Mouse (Mus musculus) hindbrain, postnatal 0 days (tissue): ENCODE results near the gene Nrxn3. TPM values are rescaled to one million over a fixed set of nuclear protein-coding genes. Genes with fewer than 3 reads are reported as not detected.
A peak's percentile ranks its signal among the peaks of the same experiment; 100 is the strongest.

ENCODE experiments used
- ATAC-seq: fragments of 200-750 bp; cut with Nextera tagmentation; 2 replicates; pipeline ENCODE4 v1.8.0; 2017; ENCODE audit warnings: mild to moderate bottlenecking, moderate TSS enrichment, moderate library complexity
- DNase-seq: peaks from one replicate; pipeline ENCODE4 v3.0.0-alpha.2; 2015; ENCODE audit warnings: low spot score
- H3K27ac ChIP-seq: fragments of 300-500 bp; sonication (generic); 2 replicates; pipeline ENCODE4 v1.5.1; 2014; ENCODE audit warnings: mild to moderate bottlenecking
- H3K27me3 ChIP-seq: fragments of 300-500 bp; sonication (generic); 2 replicates; pipeline ENCODE4 v1.6.1; 2014; ENCODE audit warnings: low read length, mixed read lengths; ENCODE audit not compliant: insufficient read depth
- H3K36me3 ChIP-seq: fragments of 300-500 bp; sonication (generic); 2 replicates; pipeline ENCODE4 v1.6.1; 2014; ENCODE audit warnings: low read length, mixed read lengths; ENCODE audit not compliant: insufficient read depth
- H3K4me1 ChIP-seq: fragments of 300-500 bp; sonication (generic); 2 replicates; pipeline ENCODE4 v1.6.1; 2014; ENCODE audit warnings: antibody characterized with exemption, low read length, mixed read lengths; ENCODE audit not compliant: insufficient read depth
- H3K4me2 ChIP-seq: fragments of 300-500 bp; sonication (generic); 2 replicates; pipeline ENCODE4 v1.6.1; 2014; ENCODE audit warnings: low read depth, mild to moderate bottlenecking, low read length, moderate library complexity, mixed read lengths
- H3K4me3 ChIP-seq: fragments of 300-500 bp; sonication (generic); 2 replicates; pipeline ENCODE4 v1.5.1; 2014; ENCODE audit warnings: low read length
- H3K9ac ChIP-seq: fragments of 300-500 bp; sonication (generic); replicated peaks from 2 replicates; pipeline ENCODE4 v1.6.1; 2014; ENCODE audit warnings: mild to moderate bottlenecking, low read length, moderate library complexity, mixed read lengths
- H3K9me3 ChIP-seq: fragments of 300-500 bp; sonication (generic); 2 replicates; pipeline ENCODE4 v1.6.1; 2016; ENCODE audit warnings: low read length, mixed read lengths
- CTCF ChIP-seq: IDR thresholded peaks from 2 replicates; pipeline ENCODE4 v1.5.1; 2016; ENCODE audit warnings: antibody characterized with exemption, control low read depth, low read depth
- WGBS: fragments of 180-500 bp; shearing (Covaris S2); extraction: QIAGEN DNeasy Blood & Tissue Kit; methylation state at CpG from one replicate; pipeline ENCODE4 v1.1.7; 2014; 5-methylcytosine and 5-hydroxymethylcytosine counted together
- polyA plus RNA-seq: library from polyadenylated mRNA; unstranded; fragments of >200 nt; fragmentation: Nextera tagmentation; extraction: Ambion mirVana; gene quantifications from 2 replicates; pipeline ENCODE4 v1.2.1, GENCODE M21; 2015
- total RNA-seq: library from RNA; depleted of rRNA; stranded (reverse); fragments of >200 nt; gene quantifications from 2 replicates; pipeline ENCODE4 v1.2.3, GENCODE M21; 2014

Nrxn3 gene
- total and polyA plus RNA-seq, 2 experiments from 2014 or later: 87.8 to 103 TPM

- ATAC-seq: no peak
- TF ChIP-seq CTCF: no peak
- Histone ChIP-seq H3K4me3 (no peak overlapping the region), H3K36me3 (no peaks in the 10 kb centered on the region), H3K4me2 (no peak overlapping the region), H3K4me1 (no peaks in the 10 kb centered on the region), H3K27ac (no peak overlapping the region), H3K27me3 (no peaks in the 10 kb centered on the region), H3K9ac (no peak overlapping the region), H3K9me3 (no peaks in the 10 kb centered on the region)
- DNase-seq: peak; percentile 23
- WGBS: 49% methylated on average over 2 of the region's 2 CpGs
Observed at GRCm38 (mm10) chr12:90063443-90063842, 1340.8 kb downstream of the Nrxn3 start.

GRCm38 (mm10) chr12:90085862-90086261 is 1363.2 kb downstream of the Nrxn3 start:
- no peaks in the 10 kb centered on the region for H3K4me1 ChIP-seq
- no peak overlapping the region for H3K9ac ChIP-seq
- no peaks in the 10 kb centered on the region for H3K27me3 ChIP-seq
- H3K4me2 ChIP-seq: no peak overlapping the region
- no peaks in the 10 kb centered on the region for H3K36me3 ChIP-seq
- TF ChIP-seq CTCF: no peak
- no peak overlapping the region for H3K27ac ChIP-seq
- no peak overlapping the region for H3K4me3 ChIP-seq
- ATAC-seq: no peak
- peak; percentile 18 for DNase-seq
- H3K9me3 ChIP-seq: no peaks in the 10 kb centered on the region

- H3K4me1 ChIP-seq: no peaks in the 10 kb centered on the region
- 81% methylated on average over 1 of the region's 1 CpGs for WGBS
- no peak for TF ChIP-seq CTCF
- no peaks in the 10 kb centered on the region for H3K9me3 ChIP-seq
- H3K4me2 ChIP-seq: no peak overlapping the region
- H3K36me3 ChIP-seq: no peaks in the 10 kb centered on the region
- DNase-seq (no peak), ATAC-seq (no peak)
- no peak overlapping the region for H3K27ac ChIP-seq
- H3K9ac ChIP-seq: no peak overlapping the region
- H3K4me3 ChIP-seq: no peak overlapping the region
- H3K27me3 ChIP-seq: no peaks in the 10 kb centered on the region
Observed at GRCm38 (mm10) chr12:90095754-90096153, 1373.1 kb downstream of the Nrxn3 start.

GRCm38 (mm10) chr12:90113351-90113791 is 1390.7 kb downstream of the Nrxn3 start:
- H3K4me2 ChIP-seq: no peak overlapping the region
- H3K4me3 ChIP-seq: no peak overlapping the region
- DNase-seq (peak; percentile 86), ATAC-seq (peak; percentile 92)
- H3K27me3 ChIP-seq: no peaks in the 10 kb centered on the region
- H3K9ac ChIP-seq: no peak overlapping the region
- H3K27ac ChIP-seq: peak overlapping the region; percentile 33; the same call in 1 of the 2 replicates
- TF ChIP-seq CTCF: no peak
- H3K4me1 ChIP-seq: no peaks in the 10 kb centered on the region
- no peaks in the 10 kb centered on the region for H3K9me3 ChIP-seq
- H3K36me3 ChIP-seq: no peaks in the 10 kb centered on the region

GRCm38 (mm10) chr12:90131927-90132869 is 1409.5 kb downstream of the Nrxn3 start:
- H3K4me3 ChIP-seq: no peak overlapping the region
- no peaks in the 10 kb centered on the region; the same call in 1 of the 2 replicates for H3K27me3 ChIP-seq
- no peak overlapping the region for H3K4me2 ChIP-seq
- peak; percentile 49 for DNase-seq
- no peaks in the 10 kb centered on the region for H3K9me3 ChIP-seq
- no peaks in the 10 kb centered on the region for H3K36me3 ChIP-seq
- 27% methylated on average over 5 of the region's 5 CpGs for WGBS
- no peak for TF ChIP-seq CTCF
- peak; percentile 78 for ATAC-seq
- no peak overlapping the region for H3K27ac ChIP-seq
- H3K9ac ChIP-seq: no peak overlapping the region
- peaks cover 7% of the 10 kb centered on the region; the same call in 1 of the 2 replicates for H3K4me1 ChIP-seq

GRCm38 (mm10) chr12:90142011-90142410 is 1419.3 kb downstream of the Nrxn3 start:
- Histone ChIP-seq H3K4me2 (no peak overlapping the region), H3K9ac (no peak overlapping the region), H3K27ac (peak overlapping the region; percentile 3), H3K4me1 (no peaks in the 10 kb centered on the region; the same call in 1 of the 2 replicates), H3K4me3 (no peak overlapping the region), H3K36me3 (no peaks in the 10 kb centered on the region), H3K9me3 (no peaks in the 10 kb centered on the region), H3K27me3 (no peaks in the 10 kb centered on the region)
- ATAC-seq (peak; percentile 86), DNase-seq (peak; percentile 83)
- 35% methylated on average over 2 of the region's 2 CpGs for WGBS
- TF ChIP-seq CTCF: no peak

GRCm38 (mm10) chr12:90144247-90144646 is 1421.6 kb downstream of the Nrxn3 start:
- no peak for TF ChIP-seq CTCF
- ATAC-seq: no peak
- WGBS: 76% methylated on average over 3 of the region's 3 CpGs
- H3K27me3 ChIP-seq: no peaks in the 10 kb centered on the region
- H3K36me3 ChIP-seq: no peaks in the 10 kb centered on the region
- no peak overlapping the region for H3K4me3 ChIP-seq
- no peak for DNase-seq
- H3K27ac ChIP-seq: no peak overlapping the region
- H3K9me3 ChIP-seq: no peaks in the 10 kb centered on the region
- no peaks in the 10 kb centered on the region; the same call in 1 of the 2 replicates for H3K4me1 ChIP-seq
- H3K4me2 ChIP-seq: no peak overlapping the region
- H3K9ac ChIP-seq: no peak overlapping the region
